Mouse (Mus musculus) thymus, adult 2 months (tissue): ENCODE data around the gene Gm48551. TPM values are rescaled to one million over a fixed set of nuclear protein-coding genes. Genes with fewer than 3 reads are reported as not detected.

Experiments
- DNase-seq: peaks from one replicate; pipeline ENCODE4 v3.0.0; 2021
- H3K27ac ChIP-seq: fragments of 200-500 bp; 2 replicates; pipeline ENCODE4 v1.5.1; 2012; ENCODE audit warnings: low read length, control low read depth; ENCODE audit not compliant: control insufficient read depth, insufficient read depth
- H3K27me3 ChIP-seq: fragments of 200-500 bp; 2 replicates; pipeline ENCODE4 v1.6.1; 2012; ENCODE audit warnings: mild to moderate bottlenecking, low read length, moderate library complexity, mixed read lengths; ENCODE audit not compliant: control insufficient read depth, insufficient read depth
- H3K36me3 ChIP-seq: fragments of 200-500 bp; 2 replicates; pipeline ENCODE4 v1.6.1; 2012; ENCODE audit warnings: mild to moderate bottlenecking, low read length, moderate library complexity; ENCODE audit not compliant: control insufficient read depth, insufficient read depth
- H3K4me1 ChIP-seq: fragments of 200-500 bp; replicated peaks from 2 replicates; pipeline ENCODE4 v1.6.1; 2012; ENCODE audit warnings: low read length; ENCODE audit not compliant: control insufficient read depth, insufficient read depth
- H3K4me3 ChIP-seq: fragments of 200-500 bp; 2 replicates; pipeline ENCODE4 v1.5.1; 2012; ENCODE audit warnings: mild to moderate bottlenecking, low read length, control low read depth, moderate library complexity; ENCODE audit not compliant: control insufficient read depth, insufficient read depth
- CTCF ChIP-seq: fragments of 200-500 bp; IDR thresholded peaks from 2 replicates; pipeline ENCODE4 v1.5.1; 2012; ENCODE audit warnings: mild to moderate bottlenecking, control low read depth, low read length, moderate library complexity, borderline replicate concordance; ENCODE audit not compliant: control insufficient read depth, poor library complexity, insufficient read depth; ENCODE audit errors: extremely low read depth
- POLR2A ChIP-seq: fragments of 200-500 bp; IDR thresholded peaks from 2 replicates; pipeline ENCODE4 v1.6.1; 2012; ENCODE audit warnings: mild to moderate bottlenecking, low read length, control low read depth, moderate library complexity; ENCODE audit not compliant: control insufficient read depth, poor library complexity, insufficient read depth; ENCODE audit errors: extremely low read depth
- WGBS: fragments of 180-500 bp; shearing (Covaris S2); methylation state at CpG from one replicate; pipeline ENCODE4 v1.1.7; 2018; 5-methylcytosine and 5-hydroxymethylcytosine counted together
- polyA plus RNA-seq: library from polyadenylated mRNA; depleted of rRNA; stranded (reverse); fragments of >200 nt; gene quantifications from 2 replicates; pipeline ENCODE4 v1.2.3, GENCODE M21; 2012; rRNA removed

Gm48551 gene
- 4.1 and 5.3 TPM in 2 replicates for polyA plus RNA-seq

GRCm38 (mm10) chr10:81383802-81384604 lies at the start of gene Gm48551, which contains the start of gene Dohh:
Gene Gm48551 (plus strand): TSS chr10:81384466.
Gene Dohh (plus strand): TSS chr10:81384428.
- DNase-seq: peak; percentile 96
- Histone ChIP-seq H3K27me3 (no peaks in the 10 kb centered on the region), H3K4me1 (peaks cover 24% of the 10 kb centered on the region), H3K27ac (peak within 1 kb of the TSS; percentile 17), H3K4me3 (peak within 1 kb of the TSS; percentile 68), H3K36me3 (peaks cover 10% of the 10 kb centered on the region)
- TF ChIP-seq CTCF (no peak; the same call in 1 of the 2 replicates), POLR2A (peak; percentile 72; the same call in 1 of the 2 replicates)
- WGBS: 8% methylated on average over 54 of the region's 54 CpGs

GRCm38 (mm10) chr10:81335393-81336340 lies 48.6 kb upstream of the Gm48551 start:
- no peak for DNase-seq
- no peak overlapping the region for H3K27ac ChIP-seq
- 90% methylated on average over 19 of the region's 19 CpGs for WGBS
- H3K4me3 ChIP-seq: no peak overlapping the region
- H3K27me3 ChIP-seq: no peaks in the 10 kb centered on the region
- TF ChIP-seq CTCF (no peak), POLR2A (no peak)
- H3K36me3 ChIP-seq: peaks cover 32% of the 10 kb centered on the region
- peaks cover 22% of the 10 kb centered on the region for H3K4me1 ChIP-seq

DNA sequence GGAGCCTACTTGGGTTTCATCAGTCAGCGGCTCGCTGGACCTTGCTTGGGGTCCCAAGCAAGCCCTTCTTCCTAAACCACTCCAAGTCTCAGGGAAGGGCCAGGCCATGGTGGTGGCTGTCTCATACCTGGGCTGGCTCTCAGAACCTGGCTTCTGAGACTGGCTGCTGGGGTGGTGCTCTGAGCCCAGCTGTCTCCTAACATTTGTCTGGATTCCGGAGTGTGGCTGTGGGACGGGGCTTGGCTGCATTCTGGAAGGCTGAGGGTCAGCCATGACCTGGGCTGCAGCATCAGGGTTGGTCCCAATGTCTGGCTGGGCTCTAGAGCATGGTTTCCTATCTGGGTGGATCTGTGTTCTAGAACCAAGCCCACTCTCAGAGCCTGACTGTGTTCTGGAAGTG lies 47.7 kb upstream of the Gm48551 start:
- TF ChIP-seq POLR2A: no peak
- no peak for TF ChIP-seq CTCF
- Histone ChIP-seq H3K27me3 (no peaks in the 10 kb centered on the region), H3K36me3 (peaks cover 31% of the 10 kb centered on the region), H3K4me1 (peaks cover 18% of the 10 kb centered on the region), H3K4me3 (no peak overlapping the region), H3K27ac (no peak overlapping the region)
- 98% methylated on average over 4 of the region's 4 CpGs for WGBS
- DNase-seq: no peak

- no peak for TF ChIP-seq POLR2A
- no peak for TF ChIP-seq CTCF
- no peak for DNase-seq
- Histone ChIP-seq H3K36me3 (no peaks in the 10 kb centered on the region), H3K4me3 (no peak overlapping the region), H3K27me3 (peaks cover 11% of the 10 kb centered on the region), H3K4me1 (peaks cover 7% of the 10 kb centered on the region), H3K27ac (no peak overlapping the region)
- 88% methylated on average over 17 of the region's 17 CpGs for WGBS
These were observed 43.5 kb upstream of the Gm48551 start for GRCm38 (mm10) chr10:81340551-81341332.

DNA sequence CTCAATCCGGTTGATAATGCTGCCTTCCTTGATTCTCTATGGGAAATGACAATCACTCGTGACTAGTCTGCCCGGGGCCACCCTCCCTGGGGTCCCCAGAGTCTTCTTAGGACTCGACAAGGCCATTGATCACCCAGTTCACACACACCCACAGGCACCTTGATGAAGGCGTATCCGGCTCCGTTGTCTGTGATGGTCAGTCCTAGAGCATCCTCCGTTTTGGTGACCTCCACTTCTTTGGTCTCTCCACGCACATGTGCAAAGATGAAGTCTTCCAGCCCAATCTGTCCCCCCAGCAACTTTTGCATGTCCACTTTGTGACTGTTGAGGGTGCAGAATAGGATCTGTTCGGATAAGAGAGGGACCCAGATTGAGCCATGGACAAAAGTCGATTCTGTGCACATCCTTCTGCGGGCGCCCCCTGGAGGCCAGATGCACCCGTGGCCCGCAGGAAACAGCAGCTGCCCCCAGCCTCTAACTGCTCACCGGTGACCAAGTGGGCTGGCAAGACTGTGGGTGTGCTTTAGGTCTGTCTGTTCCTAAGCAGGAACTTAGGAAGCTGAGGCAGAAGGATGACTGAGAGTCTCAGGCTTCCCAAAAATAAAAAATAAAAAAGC lies 42.8 kb upstream of the Gm48551 start:
- 49% methylated on average over 16 of the region's 16 CpGs for WGBS
- Histone ChIP-seq H3K4me3 (no peak overlapping the region), H3K4me1 (peaks cover 9% of the 10 kb centered on the region), H3K36me3 (no peaks in the 10 kb centered on the region), H3K27me3 (peaks cover 11% of the 10 kb centered on the region), H3K27ac (no peak overlapping the region)
- TF ChIP-seq CTCF (peak; percentile 86; the same call in 1 of the 2 replicates), POLR2A (no peak)
- peak; percentile 83 for DNase-seq

DNA sequence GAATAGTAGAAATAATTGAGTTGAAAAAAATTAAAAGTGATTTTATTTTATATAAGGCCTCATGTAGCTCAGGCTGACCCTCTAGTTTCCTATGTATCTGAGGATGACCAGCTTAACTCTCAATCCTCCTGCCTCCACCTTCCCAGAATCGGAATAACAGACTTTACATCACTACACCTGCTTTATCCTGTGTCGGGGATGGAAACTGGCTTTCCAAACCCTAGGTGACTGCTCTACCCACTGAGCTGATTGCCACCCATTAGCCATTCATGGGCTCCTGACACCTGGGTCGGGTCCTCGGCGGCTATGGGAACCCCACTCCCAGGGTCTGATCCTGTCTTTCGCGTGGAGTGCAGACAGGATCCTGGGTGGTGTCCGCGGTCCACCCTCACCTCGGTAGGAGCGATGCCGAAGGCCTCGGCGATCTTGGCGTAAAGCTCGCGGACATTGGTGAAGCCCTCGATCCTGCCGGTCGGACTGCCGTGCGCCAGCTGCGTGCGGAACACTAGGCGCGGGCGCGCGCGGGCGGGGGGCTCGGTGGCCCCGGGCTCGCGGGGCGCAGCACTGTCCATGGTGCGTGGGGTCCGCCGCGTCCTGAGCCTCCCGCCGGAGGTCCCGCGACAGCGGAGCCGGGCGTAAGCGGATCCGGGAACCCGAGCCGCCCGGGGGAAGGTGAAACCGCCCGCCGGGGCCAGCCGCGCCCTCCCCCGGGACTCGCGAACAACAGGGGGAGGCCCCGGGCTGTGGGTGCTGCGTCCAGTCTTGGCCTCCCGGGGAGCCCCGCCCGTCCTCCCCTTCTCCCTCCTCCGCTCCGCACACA lies 41.4 kb upstream of the Gm48551 start, which contains the start of gene Gipc3:
Gene Gipc3, minus strand, starts transcription at position 581 of the 820 bp plus-strand sequence.
- TF ChIP-seq CTCF (no peak), POLR2A (no peak)
- DNase-seq: no peak
- Histone ChIP-seq H3K36me3 (no peaks in the 10 kb centered on the region), H3K27me3 (peaks cover 11% of the 10 kb centered on the region), H3K4me3 (peak within 1 kb of the TSS; percentile 31), H3K4me1 (peaks cover 17% of the 10 kb centered on the region), H3K27ac (no peak within 1 kb of the TSS)
- 7% methylated on average over 63 of the region's 67 CpGs for WGBS
